Mouse (Mus musculus): Measurements from ENCODE around the gene Msantd2. TPM values are rescaled to one million over a fixed set of nuclear protein-coding genes. Genes with fewer than 3 reads are reported as not detected.

Gene Msantd2
- polyA plus RNA-seq, 1 experiment from 2014 or later, result 16.9 TPM

GRCm38 (mm10) chr9:37527396-37528224 is 38.5 kb downstream of the Msantd2 start, which contains the start of gene Esam:
Gene Esam (plus strand): TSS chr9:37528078.
- whole genome bisulfite sequencing, result 6% methylated on average over 40 of the region's 41 CpGs
- H3K9ac ChIP-seq (ENCODE audit: low read depth, low read length), result peak within 1 kb of the TSS; percentile 35; the same call in 1 of the 2 replicates
- DNase-seq (ENCODE audit: low spot score) (peak; percentile 69), ATAC-seq (replicated peaks; ENCODE audit: low FRiP score, low read depth) (peak; percentile 33; the same call in 1 of the 2 replicates)
- peaks cover 7% of the 10 kb centered on the region; the same call in 1 of the 2 replicates for H3K27me3 ChIP-seq (ENCODE audit: insufficient read depth, low read length)
- peaks cover 15% of the 10 kb centered on the region; the same call in 1 of the 2 replicates for H3K4me1 ChIP-seq (replicated peaks; ENCODE audit: insufficient read depth, low read length)
- H3K4me2 ChIP-seq (ENCODE audit: low read length), result peak within 1 kb of the TSS; percentile 71
- H3K36me3 ChIP-seq (ENCODE audit: insufficient read depth, low read length), result no peaks in the 10 kb centered on the region; the same call in 1 of the 2 replicates
- H3K27ac ChIP-seq, result peak within 1 kb of the TSS; percentile 60
- TF ChIP-seq CTCF (IDR thresholded peaks at IDR 0.05; ENCODE audit: low read depth), result peak; percentile 13; the same call in 1 of the 2 replicates
- H3K4me3 ChIP-seq (replicated peaks; ENCODE audit: low read depth, low read length), result peak within 1 kb of the TSS; percentile 37
- H3K9me3 ChIP-seq (replicated peaks; ENCODE audit: low read length), result no peaks in the 10 kb centered on the region

- H3K27me3 ChIP-seq (ENCODE audit: insufficient read depth, low read length), result peaks cover 7% of the 10 kb centered on the region; the same call in 1 of the 2 replicates
- peak overlapping the region; percentile 35; the same call in 1 of the 2 replicates for H3K9ac ChIP-seq (ENCODE audit: low read depth, low read length)
- TF ChIP-seq CTCF (IDR thresholded peaks at IDR 0.05; ENCODE audit: low read depth), result no peak
- H3K4me2 ChIP-seq (ENCODE audit: low read length), result peak overlapping the region; percentile 71
- no peak for DNase-seq (ENCODE audit: low spot score)
- no peaks in the 10 kb centered on the region; the same call in 1 of the 2 replicates for H3K36me3 ChIP-seq (ENCODE audit: insufficient read depth, low read length)
- peaks cover 15% of the 10 kb centered on the region; the same call in 1 of the 2 replicates for H3K4me1 ChIP-seq (replicated peaks; ENCODE audit: insufficient read depth, low read length)
- H3K4me3 ChIP-seq (replicated peaks; ENCODE audit: low read depth, low read length), result peak overlapping the region; percentile 37
- 36% methylated on average over 9 of the region's 9 CpGs for WGBS
- ATAC-seq (replicated peaks; ENCODE audit: low FRiP score, low read depth), result no peak
- no peaks in the 10 kb centered on the region for H3K9me3 ChIP-seq (replicated peaks; ENCODE audit: low read length)
- H3K27ac ChIP-seq, result peak overlapping the region; percentile 58
These were observed 39.3 kb downstream of the Msantd2 start for GRCm38 (mm10) chr9:37528225-37528970.

- Histone ChIP-seq H3K4me3 (replicated peaks; ENCODE audit: low read depth, low read length) (peak overlapping the region; percentile 37), H3K9ac (ENCODE audit: low read depth, low read length) (peak overlapping the region; percentile 46), H3K9me3 (replicated peaks; ENCODE audit: low read length) (no peaks in the 10 kb centered on the region), H3K27me3 (ENCODE audit: insufficient read depth, low read length) (peaks cover 7% of the 10 kb centered on the region; the same call in 1 of the 2 replicates), H3K4me1 (replicated peaks; ENCODE audit: insufficient read depth, low read length) (peaks cover 15% of the 10 kb centered on the region; the same call in 1 of the 2 replicates), H3K4me2 (ENCODE audit: low read length) (peak overlapping the region; percentile 71), H3K27ac (peak overlapping the region; percentile 58), H3K36me3 (ENCODE audit: insufficient read depth, low read length) (no peaks in the 10 kb centered on the region; the same call in 1 of the 2 replicates)
- 1% methylated on average over 32 of the region's 32 CpGs for WGBS
- TF ChIP-seq CTCF (IDR thresholded peaks at IDR 0.05; ENCODE audit: low read depth), result peak; percentile 52
- ATAC-seq (replicated peaks; ENCODE audit: low FRiP score, low read depth), result peak; percentile 52
- DNase-seq (ENCODE audit: low spot score), result peak; percentile 80
These were observed 41.1 kb downstream of the Msantd2 start for GRCm38 (mm10) chr9:37530031-37530887.

- Histone ChIP-seq H3K27me3 (ENCODE audit: insufficient read depth, low read length) (peaks cover 7% of the 10 kb centered on the region; the same call in 1 of the 2 replicates), H3K4me3 (replicated peaks; ENCODE audit: low read depth, low read length) (peak overlapping the region; percentile 37), H3K36me3 (ENCODE audit: insufficient read depth, low read length) (no peaks in the 10 kb centered on the region), H3K27ac (peak overlapping the region; percentile 58), H3K9me3 (replicated peaks; ENCODE audit: low read length) (no peaks in the 10 kb centered on the region), H3K4me2 (ENCODE audit: low read length) (peak overlapping the region; percentile 71), H3K4me1 (replicated peaks; ENCODE audit: insufficient read depth, low read length) (peaks cover 15% of the 10 kb centered on the region; the same call in 1 of the 2 replicates), H3K9ac (ENCODE audit: low read depth, low read length) (peak overlapping the region; percentile 46)
- 1% methylated on average over 31 of the region's 31 CpGs for WGBS
- peak; percentile 88 for DNase-seq (ENCODE audit: low spot score)
- TF ChIP-seq CTCF (IDR thresholded peaks at IDR 0.05; ENCODE audit: low read depth), result peak; percentile 62
- ATAC-seq (replicated peaks; ENCODE audit: low FRiP score, low read depth), result peak; percentile 87
These were observed 42.0 kb downstream of the Msantd2 start for GRCm38 (mm10) chr9:37530888-37531705.

- DNase-seq (ENCODE audit: low spot score), result no peak
- peaks cover 5% of the 10 kb centered on the region; the same call in 1 of the 2 replicates for H3K4me1 ChIP-seq (replicated peaks; ENCODE audit: insufficient read depth, low read length)
- 87% methylated on average over 4 of the region's 4 CpGs for WGBS
- no peaks in the 10 kb centered on the region for H3K27me3 ChIP-seq (ENCODE audit: insufficient read depth, low read length)
- ATAC-seq (replicated peaks; ENCODE audit: low FRiP score, low read depth), result no peak
- H3K4me3 ChIP-seq (replicated peaks; ENCODE audit: low read depth, low read length), result no peak overlapping the region
- no peak for TF ChIP-seq CTCF (IDR thresholded peaks at IDR 0.05; ENCODE audit: low read depth)
- H3K9ac ChIP-seq (ENCODE audit: low read depth, low read length), result no peak overlapping the region
- no peak overlapping the region for H3K4me2 ChIP-seq (ENCODE audit: low read length)
- H3K27ac ChIP-seq, result no peak overlapping the region
- no peaks in the 10 kb centered on the region for H3K36me3 ChIP-seq (ENCODE audit: insufficient read depth, low read length)
- no peaks in the 10 kb centered on the region for H3K9me3 ChIP-seq (replicated peaks; ENCODE audit: low read length)
These were observed 47.7 kb downstream of the Msantd2 start for GRCm38 (mm10) chr9:37536851-37537250.

Data from kidney, postnatal 0 days (tissue).